Mouse (Mus musculus) MEL (cell line): Measurements from ENCODE around the gene Ppp6r3. TPM values are rescaled to one million over a fixed set of nuclear protein-coding genes. Genes with fewer than 3 reads are reported as not detected.

Source experiments
- DNase-seq: peaks from one replicate; pipeline ENCODE4 v3.0.0; 2011; ENCODE audit warnings: low read depth, low spot score
- H3K27ac ChIP-seq: 2 replicates; pipeline ENCODE4 v1.5.1; 2012; ENCODE audit warnings: low read depth, mild to moderate bottlenecking, control low read depth, low read length, moderate library complexity; ENCODE audit not compliant: control insufficient read depth
- H3K27me3 ChIP-seq, 2 experiments: fragments of 150-350 bp in 1 of 2; sonication (generic) in 1 of 2; 2 replicates each; pipeline ENCODE4 v1.6.1; 2012; ENCODE audit warnings: low read length in 2 of 2, mild to moderate bottlenecking in 2 of 2, improper control_type of control experiment in 1 of 2, moderate library complexity in 1 of 2; ENCODE audit not compliant: insufficient read depth in 2 of 2, control insufficient read depth in 1 of 2
- H3K36me3 ChIP-seq, 2 experiments: 2 replicates each; pipeline ENCODE4 v1.6.1; 2012 to 2014; ENCODE audit warnings: low read length in 2 of 2, improper control_type of control experiment in 1 of 2, inconsistent platforms in 1 of 2, mild to moderate bottlenecking in 1 of 2; ENCODE audit not compliant: insufficient read depth in 2 of 2, control insufficient read depth in 1 of 2
- H3K4me1 ChIP-seq, 2 experiments: fragments of 150-350 bp in 1 of 2; sonication (generic) in 1 of 2; 2 replicates each; pipeline ENCODE4 v1.6.1; 2012; ENCODE audit warnings: low read length in 2 of 2, improper control_type of control experiment in 1 of 2, mild to moderate bottlenecking in 1 of 2; ENCODE audit not compliant: insufficient read depth in 2 of 2, control insufficient read depth in 1 of 2
- H3K4me3 ChIP-seq, 2 experiments: fragments of 150-350 bp in 1 of 2; sonication (generic) in 1 of 2; 2 replicates each; pipeline ENCODE4 v1.5.1; 2012; ENCODE audit warnings: low read depth in 2 of 2, low read length in 2 of 2, mild to moderate bottlenecking in 2 of 2, moderate library complexity in 2 of 2, control low read depth in 1 of 2, improper control_type of control experiment in 1 of 2; ENCODE audit not compliant: control insufficient read depth in 1 of 2, insufficient read depth in 1 of 2
- H3K79me2 ChIP-seq: 2 replicates; pipeline ENCODE4 v1.6.1; 2012; ENCODE audit warnings: mild to moderate bottlenecking, low read length, moderate library complexity; ENCODE audit not compliant: control insufficient read depth, poor library complexity, insufficient read depth
- H3K9ac ChIP-seq: 2 replicates; pipeline ENCODE4 v1.6.1; 2012; ENCODE audit warnings: low read depth, mild to moderate bottlenecking, control low read depth, low read length, moderate library complexity; ENCODE audit not compliant: control insufficient read depth, poor library complexity, severe bottlenecking
- H3K9me3 ChIP-seq: fragments of 150-350 bp; sonication (generic); replicated peaks from 2 replicates; pipeline ENCODE4 v1.6.1; 2012; ENCODE audit warnings: mild to moderate bottlenecking, low read length, improper control_type of control experiment, moderate library complexity; ENCODE audit not compliant: insufficient read depth
- BHLHE40 ChIP-seq: IDR thresholded peaks from 2 replicates; pipeline ENCODE4 v1.6.1; 2012; ENCODE audit warnings: low read depth, mild to moderate bottlenecking, inconsistent platforms, low read length, improper control_type of control experiment, borderline replicate concordance
- CHD1 ChIP-seq: IDR thresholded peaks from 2 replicates; pipeline ENCODE4 v1.6.1; 2012; ENCODE audit warnings: low read depth, mild to moderate bottlenecking, inconsistent platforms, low read length, improper control_type of control experiment
- CTCF ChIP-seq, 3 experiments: IDR thresholded peaks in 2 of 3; conservative IDR thresholded peaks in 1 of 3; 2 replicates each; pipeline ENCODE4 v1.5.1; 2011 to 2012; ENCODE audit warnings: low read length in 3 of 3, low read depth in 2 of 3, mild to moderate bottlenecking in 2 of 3, improper control_type of control experiment in 1 of 3, inconsistent platforms in 1 of 3, mixed read lengths in 1 of 3, moderate library complexity in 1 of 3; ENCODE audit not compliant: control insufficient read depth in 1 of 3, insufficient read depth in 1 of 3, poor library complexity in 1 of 3, severe bottlenecking in 1 of 3
- E2F4 ChIP-seq: IDR thresholded peaks from 2 replicates; pipeline ENCODE4 v1.6.1; 2011; ENCODE audit warnings: low read depth, low read length, improper control_type of control experiment, borderline replicate concordance
- ELF1 ChIP-seq: IDR thresholded peaks from 2 replicates; pipeline ENCODE4 v1.6.1; 2014; ENCODE audit warnings: low read depth, mild to moderate bottlenecking, inconsistent platforms, low read length, improper control_type of control experiment, moderate library complexity
- EP300 ChIP-seq, 2 experiments: IDR thresholded peaks; 2 replicates each; pipeline ENCODE4 v1.6.1; 2011; ENCODE audit warnings: improper control_type of control experiment in 2 of 2, low read length in 2 of 2, low read depth in 1 of 2, mild to moderate bottlenecking in 1 of 2
- ETS1 ChIP-seq: IDR thresholded peaks from 2 replicates; pipeline ENCODE4 v1.6.1; 2012; ENCODE audit warnings: low read depth, mild to moderate bottlenecking, inconsistent platforms, low read length, improper control_type of control experiment, moderate library complexity
- GABPA ChIP-seq: IDR thresholded peaks from 2 replicates; pipeline ENCODE4 v1.6.1; 2012; ENCODE audit warnings: low read depth, mild to moderate bottlenecking, inconsistent platforms, low read length, improper control_type of control experiment, moderate library complexity
- GATA1 ChIP-seq: IDR thresholded peaks from 2 replicates; pipeline ENCODE4 v1.6.1; 2011; ENCODE audit warnings: low read depth, low read length, improper control_type of control experiment
- HCFC1 ChIP-seq: IDR thresholded peaks from 2 replicates; pipeline ENCODE4 v1.6.1; 2012; ENCODE audit warnings: low read depth, mild to moderate bottlenecking, inconsistent platforms, low read length, improper control_type of control experiment, moderate library complexity
- MAZ ChIP-seq: IDR thresholded peaks from 2 replicates; pipeline ENCODE4 v1.6.1; 2012; ENCODE audit warnings: low read depth, mild to moderate bottlenecking, inconsistent platforms, low read length, improper control_type of control experiment
- MEF2A ChIP-seq: IDR thresholded peaks from 2 replicates; pipeline ENCODE4 v1.6.1; 2014; ENCODE audit warnings: low read depth, mild to moderate bottlenecking, inconsistent platforms, low read length, improper control_type of control experiment; ENCODE audit not compliant: poor library complexity, insufficient replicate concordance, severe bottlenecking; ENCODE audit errors: extremely low read depth
- MXI1 ChIP-seq: IDR thresholded peaks from 2 replicates; pipeline ENCODE4 v1.6.1; 2011; ENCODE audit warnings: mild to moderate bottlenecking, low read depth, low read length, improper control_type of control experiment
- MYC ChIP-seq: IDR thresholded peaks from 2 replicates; pipeline ENCODE4 v1.6.1; 2011; ENCODE audit warnings: low read depth, mild to moderate bottlenecking, low read length, improper control_type of control experiment, moderate library complexity
- NRF1 ChIP-seq: IDR thresholded peaks from 2 replicates; pipeline ENCODE4 v1.6.1; 2014; ENCODE audit warnings: low read depth, mild to moderate bottlenecking, inconsistent platforms, low read length, improper control_type of control experiment, moderate library complexity; ENCODE audit not compliant: poor library complexity, insufficient read depth, severe bottlenecking
- POLR2A ChIP-seq, 2 experiments: IDR thresholded peaks; 2 replicates each; pipeline ENCODE4 v1.6.1; 2011 to 2012; ENCODE audit warnings: low read length in 2 of 2, mild to moderate bottlenecking in 2 of 2, control low read depth in 1 of 2, improper control_type of control experiment in 1 of 2, low read depth in 1 of 2, moderate library complexity in 1 of 2; ENCODE audit not compliant: control insufficient read depth in 1 of 2, insufficient read depth in 1 of 2, poor library complexity in 1 of 2
- POLR2AphosphoS5 ChIP-seq: IDR thresholded peaks from 2 replicates; pipeline ENCODE4 v1.6.1; 2012; ENCODE audit warnings: low read depth, borderline replicate concordance, mild to moderate bottlenecking, inconsistent platforms, low read length, moderate library complexity, mixed read lengths
- RAD21 ChIP-seq: IDR thresholded peaks from 2 replicates; pipeline ENCODE4 v1.6.1; 2011; ENCODE audit warnings: mild to moderate bottlenecking, low read depth, low read length, improper control_type of control experiment
- SMC3 ChIP-seq: IDR thresholded peaks from 2 replicates; pipeline ENCODE4 v1.6.1; 2011; ENCODE audit warnings: low read depth, low read length, improper control_type of control experiment
- TBP ChIP-seq: IDR thresholded peaks from 2 replicates; pipeline ENCODE4 v1.8.0; 2011; ENCODE audit warnings: low read depth, low read length, improper control_type of control experiment
- USF1 ChIP-seq: IDR thresholded peaks from 2 replicates; pipeline ENCODE4 v1.6.1; 2014; ENCODE audit warnings: low read depth, mild to moderate bottlenecking, inconsistent platforms, low read length, improper control_type of control experiment, moderate library complexity
- ZC3H11A ChIP-seq: IDR thresholded peaks from 2 replicates; pipeline ENCODE4 v1.6.1; 2012; ENCODE audit warnings: low read depth, mild to moderate bottlenecking, inconsistent platforms, low read length, improper control_type of control experiment
- ZKSCAN1 ChIP-seq: IDR thresholded peaks from 2 replicates; pipeline ENCODE4 v1.6.1; 2012; ENCODE audit warnings: low read depth, mild to moderate bottlenecking, inconsistent platforms, low read length, improper control_type of control experiment, moderate library complexity
- ZNF384 ChIP-seq: IDR thresholded peaks from 2 replicates; pipeline ENCODE4 v1.6.1; 2012; ENCODE audit warnings: low read depth, mild to moderate bottlenecking, inconsistent platforms, low read length, improper control_type of control experiment
- polyA plus RNA-seq, 2 experiments: library from polyadenylated mRNA; stranded (reverse) in 1 of 2; unstranded in 1 of 2; fragments of >175 nt in 1 of 2; fragments of >200 nt in 1 of 2; gene quantifications; 2 replicates each; pipeline versions ENCODE4 v1.2.1 to v1.2.4; 2012; ENCODE audit warnings: low replicate concordance in 2 of 2, low read depth in 1 of 2; ENCODE audit not compliant: insufficient read length in 2 of 2, insufficient read depth in 1 of 2, missing spikeins in 1 of 2
- total RNA-seq: library from RNA; depleted of rRNA; stranded (reverse); fragments of 300-350 nt; gene quantifications from 2 replicates; pipeline ENCODE4 v1.2.3, GENCODE M21; 2012

The Ppp6r3 gene
- total and polyA plus RNA-seq, 3 experiments, result 49.4 to 135 (median 70.0) TPM

GRCm38 (mm10) chr19:3440667-3441066, 134.9 kb downstream of the Ppp6r3 start:
- no peak overlapping the region for H3K9ac ChIP-seq
- no peak for TF ChIP-seq ZKSCAN1
- no peak for TF ChIP-seq RAD21
- TF ChIP-seq E2F4, result no peak
- TF ChIP-seq ELF1, result no peak
- TF ChIP-seq MXI1, result no peak
- TF ChIP-seq, all 39 proteins: peak for 0
- Histone ChIP-seq H3K9me3 (no peaks in the 10 kb centered on the region), H3K4me1 (no peaks in the 10 kb centered on the region), H3K27me3 (peaks cover 0 to 2% of the 10 kb centered on the region in 2 experiments; a peak in 2 of 4 replicates), H3K4me3 (no peak overlapping the region), H3K27ac (no peak overlapping the region), H3K36me3 (no peaks in the 10 kb centered on the region), H3K79me2 (no peaks in the 10 kb centered on the region)
- no peak for DNase-seq

GRCm38 (mm10) chr19:3437980-3438379, 137.6 kb downstream of the Ppp6r3 start:
- peaks cover 0 to 2% of the 10 kb centered on the region in 2 experiments; a peak in 1 of 4 replicates for H3K27me3 ChIP-seq

GRCm38 (mm10) chr19:3436840-3437239, 138.7 kb downstream of the Ppp6r3 start:
- peak; percentile 75 for DNase-seq
- H3K9ac ChIP-seq, result no peak overlapping the region
- H3K9me3 ChIP-seq, result no peaks in the 10 kb centered on the region
- H3K4me1 ChIP-seq, result no peaks in the 10 kb centered on the region
- no peak overlapping the region for H3K27ac ChIP-seq
- H3K36me3 ChIP-seq, result no peaks in the 10 kb centered on the region
- H3K27me3 ChIP-seq, result peaks cover 0 to 2% of the 10 kb centered on the region in 2 experiments; a peak in 1 of 4 replicates
- no peak overlapping the region for H3K4me3 ChIP-seq
- H3K79me2 ChIP-seq, result no peaks in the 10 kb centered on the region
- TF ChIP-seq GATA1 (no peak), RAD21 (peak; percentile 67), TBP (no peak), SMC3 (peak; percentile 60), ZNF384 (no peak), ZC3H11A (peak; percentile 27; the same call in 1 of the 2 replicates), POLR2A (IDR thresholded peaks at IDR 0.05; ENCODE audit: control insufficient read depth in 1 of 2, insufficient read depth in 1 of 2, low read depth in 1 of 2, low read length in 2 of 2, poor library complexity in 1 of 2) (no peak), MEF2A (no peak), BHLHE40 (no peak), CHD1 (no peak), EP300 (IDR thresholded peaks at IDR 0.05; ENCODE audit: low read depth in 1 of 2, low read length in 2 of 2) (no peak), HCFC1 (no peak), POLR2AphosphoS5 (no peak), MAZ (no peak), USF1 (peak; percentile 70), NRF1 (no peak), GABPA (no peak), ETS1 (no peak), MYC (0 out of 2 replicates have a peak, but pooled peaks have one; percentile 25), CTCF (IDR thresholded peaks at IDR 0.05 in 2 of 3, conservative IDR thresholded peaks at IDR 0.05 in 1 of 3; ENCODE audit: control insufficient read depth in 1 of 3, insufficient read depth in 1 of 3, low read depth in 2 of 3, low read length in 3 of 3, poor library complexity in 1 of 3, severe bottlenecking in 1 of 3) (peak; percentile 86 to 92 (median 92))

More at GRCm38 (mm10) chr19:3437980-3438379, 137.6 kb downstream of the Ppp6r3 start:
- Histone ChIP-seq H3K9ac (no peak overlapping the region), H3K27ac (no peak overlapping the region), H3K9me3 (no peaks in the 10 kb centered on the region), H3K4me3 (no peak overlapping the region), H3K79me2 (no peaks in the 10 kb centered on the region), H3K4me1 (no peaks in the 10 kb centered on the region), H3K36me3 (no peaks in the 10 kb centered on the region)
- peak; percentile 35 for DNase-seq
- peak; percentile 43 for TF ChIP-seq RAD21
- peak; percentile 66 for TF ChIP-seq SMC3
- TF ChIP-seq ZC3H11A, result peak; percentile 34; the same call in 1 of the 2 replicates
- no peak for TF ChIP-seq CHD1
- peak in 2 of 3 experiments; percentile 53 to 54; a peak in 4 of 6 replicates for TF ChIP-seq CTCF (IDR thresholded peaks at IDR 0.05 in 2 of 3, conservative IDR thresholded peaks at IDR 0.05 in 1 of 3; ENCODE audit: control insufficient read depth in 1 of 3, insufficient read depth in 1 of 3, low read depth in 2 of 3, low read length in 3 of 3, poor library complexity in 1 of 3, severe bottlenecking in 1 of 3)
